Mouse (Mus musculus): ENCODE measurements around the gene Olfr855. TPM values are rescaled to one million over a fixed set of nuclear protein-coding genes. Genes with fewer than 3 reads are reported as not detected.

Olfr855 gene
- under 1 TPM in 1 of 2 experiments, not detected in 1; 0.16 TPM for polyA plus RNA-seq (2017; shearing (Covaris generic))

DNA sequence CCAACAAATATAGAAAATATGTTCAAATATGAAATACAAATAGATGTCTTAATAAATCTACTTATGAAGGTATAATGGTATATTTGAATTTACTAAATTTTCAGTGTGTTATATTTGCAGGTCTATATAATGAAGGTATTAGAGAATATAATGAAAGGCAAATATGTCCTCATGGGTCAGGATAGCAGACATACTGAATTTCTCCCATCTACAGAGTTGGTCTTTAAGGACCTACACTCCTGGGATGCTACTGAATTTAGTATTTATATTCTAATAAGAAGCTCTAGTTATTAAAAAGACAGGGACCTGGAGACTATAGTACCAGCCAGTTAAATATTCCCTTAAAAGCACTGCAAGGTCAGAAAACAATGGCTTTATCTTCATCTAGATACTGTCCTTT lies at the start of gene Olfr855:
Gene Olfr855, plus strand, starts transcription at position 301 of the 400 bp plus-strand sequence.

DNA sequence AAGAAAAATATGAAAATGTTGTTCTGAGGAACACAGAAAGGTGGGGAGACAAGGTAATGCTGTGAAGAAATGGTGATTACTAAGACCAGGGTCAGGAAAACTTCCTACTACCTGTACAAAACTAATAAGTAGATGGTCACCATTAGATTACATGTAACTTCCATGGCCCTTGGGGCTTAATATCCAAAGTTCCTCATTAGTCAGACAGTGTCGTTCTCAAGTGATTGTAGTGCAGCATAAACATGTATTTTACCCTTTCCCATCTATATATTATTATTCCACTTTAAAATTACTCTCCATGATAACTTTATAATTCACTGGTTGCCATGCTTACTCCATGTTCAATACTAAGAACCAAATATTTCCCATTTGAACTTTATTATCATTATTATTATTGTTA lies 41.4 kb upstream of the Olfr855 start, which contains the start of gene Olfr853:
Gene Olfr853, minus strand, starts transcription at position 101 of the 400 bp plus-strand sequence.

DNA sequence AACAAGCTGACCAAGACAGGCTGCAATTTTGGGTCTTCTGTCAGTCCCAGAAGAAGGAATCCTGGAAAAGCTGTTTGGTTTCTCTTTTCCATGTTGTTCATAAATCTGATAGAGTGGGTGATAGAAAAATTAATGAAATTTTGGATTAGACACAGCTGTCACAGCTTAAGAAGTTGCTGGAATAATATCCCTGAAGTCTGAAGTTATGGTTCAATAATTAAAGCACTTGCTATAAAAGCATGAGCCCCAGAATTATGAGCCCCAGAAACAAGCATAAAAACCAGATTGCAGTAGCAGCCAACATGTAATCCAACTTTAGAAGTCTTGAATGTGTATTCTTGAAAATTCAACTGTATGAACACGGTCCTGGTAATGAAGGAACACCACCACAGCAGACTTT lies 15.1 kb upstream of the Olfr855 start, which contains the start of gene Olfr854:
Gene Olfr854, minus strand, starts transcription at position 101 of the 400 bp plus-strand sequence.

GRCm38 (mm10) chr9:19621843-19622822 lies 39.7 kb downstream of the Olfr855 start, which contains the start of gene Zfp317:
Zfp317 (plus strand) TSS chr9:19622102.

Other genes starting within 250 kb of the Olfr855 start
- gene Olfr845, start 246.2 kb upstream of the Olfr855 start, polyA plus RNA-seq (2017; shearing (Covaris generic)) = not detected
- gene Olfr846, start 218.6 kb upstream of the Olfr855 start, polyA plus RNA-seq (2017; shearing (Covaris generic)) = not detected
- gene Olfr847, start 203.9 kb upstream of the Olfr855 start, polyA plus RNA-seq (2017; shearing (Covaris generic)) = not detected
- gene Olfr849, start 142.4 kb upstream of the Olfr855 start, polyA plus RNA-seq (2017; shearing (Covaris generic)) = not detected
- gene Olfr850, start 104.4 kb upstream of the Olfr855 start, polyA plus RNA-seq (2017; shearing (Covaris generic)) = not detected
- not detected for gene Olfr851, start 89.3 kb upstream of the Olfr855 start, polyA plus RNA-seq (2017; shearing (Covaris generic))
- not detected for gene Olfr853, start 41.5 kb upstream of the Olfr855 start, polyA plus RNA-seq (2017; shearing (Covaris generic))
- not detected for gene Olfr854, start 15.2 kb upstream of the Olfr855 start, polyA plus RNA-seq (2017; shearing (Covaris generic))
- 10 to 100 TPM; 20.2 to 24.5 TPM for gene Zfp317, start 39.5 kb downstream of the Olfr855 start, polyA plus RNA-seq (2017; shearing (Covaris generic))
- gene Olfr857, start 126.8 kb downstream of the Olfr855 start, polyA plus RNA-seq (2017; shearing (Covaris generic)) = not detected
- gene Olfr58, start 197.7 kb downstream of the Olfr855 start, polyA plus RNA-seq (2017; shearing (Covaris generic)) = not detected
- not detected for gene Olfr859, start 222.3 kb downstream of the Olfr855 start, polyA plus RNA-seq (2017; shearing (Covaris generic))

Measured in activated CD4-positive, CD25-positive, alpha-beta regulatory T cell (primary cell).